In the genomic region with DNA sequence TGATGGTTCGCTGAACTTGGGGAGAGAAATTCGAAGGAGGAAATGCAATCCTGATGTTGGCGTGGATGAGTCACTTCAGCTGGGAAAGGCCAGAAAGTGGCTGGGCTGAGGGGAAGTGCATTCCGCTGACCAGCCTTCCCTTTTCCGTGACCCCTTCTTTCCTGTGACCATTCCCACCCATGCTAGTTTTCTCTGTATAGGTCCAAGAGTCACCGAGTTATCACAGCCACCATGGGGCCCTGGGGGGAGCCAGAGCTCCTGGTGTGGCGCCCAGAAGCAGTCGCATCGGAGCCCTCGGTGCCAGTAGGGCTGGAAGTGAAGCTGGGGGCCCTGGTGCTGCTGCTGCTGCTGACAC, we compare ENCODE assay signal across 8 mouse cellular contexts. TPM values are rescaled to one million over a fixed set of nuclear protein-coding genes. Genes with fewer than 3 reads are reported as not detected.
DNase-seq lines count a peak whose midpoint lies in the region; ATAC-seq and TF ChIP-seq lines count a peak whose summit lies in the region.

No protein-coding gene starts in this region.

- peak; percentile 55 for DNase-seq in embryo, embryonic 10 days (ENCODE audit: low spot score)
- no peak for DNase-seq in embryo, embryonic 9.5 days (ENCODE audit: extremely low spot score)
- DNase-seq in Muller cell, postnatal 12 days (ENCODE audit: inconsistent ontology term): peak; percentile 60
- DNase-seq in forebrain, embryonic 11.5 days (ENCODE audit: low spot score): no peak
- DNase-seq in hindbrain, embryonic 14.5 days (ENCODE audit: low spot score): no peak
- DNase-seq in lung, adult 2 months: no peak
- no peak for DNase-seq in left cerebral cortex, postnatal 36 days (ENCODE audit: low spot score in 2 of 2)

- no peaks in the 10 kb centered on the region for H3K9me3 ChIP-seq in forebrain, embryonic 11.5 days (ENCODE audit: control insufficient read depth, low read length)
- H3K9me3 ChIP-seq in hindbrain, embryonic 14.5 days (ENCODE audit: control insufficient read depth, low read length): no peaks in the 10 kb centered on the region

- no peak for TF ChIP-seq CTCF in lung, adult 2 months (IDR thresholded peaks at IDR 0.05; ENCODE audit: insufficient read depth, low read length)
- no peak for TF ChIP-seq CTCF in small intestine, adult 2 months (IDR thresholded peaks at IDR 0.05; ENCODE audit: extremely low read depth, insufficient read length, insufficient replicate concordance, low read depth, low read length)

- no peak for ATAC-seq in forebrain, embryonic 11.5 days (replicated peaks; ENCODE audit: low FRiP score)
- no peak for ATAC-seq in hindbrain, embryonic 14.5 days (ENCODE audit: low FRiP score)

- H3K4me1 ChIP-seq in forebrain, embryonic 11.5 days (replicated peaks; ENCODE audit: control insufficient read depth, insufficient read depth, low read length): peaks cover 8% of the 10 kb centered on the region
- peaks cover 10% of the 10 kb centered on the region for H3K4me1 ChIP-seq in hindbrain, embryonic 14.5 days (replicated peaks; ENCODE audit: control insufficient read depth, insufficient read depth, low read length)
- peaks cover 4% of the 10 kb centered on the region; the same call in 1 of the 2 replicates for H3K4me1 ChIP-seq in lung, adult 2 months (ENCODE audit: control insufficient read depth, insufficient read depth, low read length)
- H3K4me1 ChIP-seq in small intestine, adult 2 months (ENCODE audit: control insufficient read depth, insufficient read depth, insufficient read length, low read length): peaks cover 6% of the 10 kb centered on the region; the same call in 1 of the 2 replicates

- intact Hi-C loops in left cerebral cortex, postnatal 36 days (cut with DNase I): loop anchor here (5.0 kb wide), 1 partner anchor 36 kb away; the partner anchor contains the start of genes Rab13 and Rps27

- peak overlapping the region; percentile 96 for H3K4me2 ChIP-seq in forebrain, embryonic 11.5 days (ENCODE audit: low read depth, low read length, severe bottlenecking)
- H3K4me2 ChIP-seq in hindbrain, embryonic 14.5 days (replicated peaks): peak overlapping the region; percentile 68

- H3K36me3 ChIP-seq in forebrain, embryonic 11.5 days (ENCODE audit: control insufficient read depth, insufficient read depth, low read length): no peaks in the 10 kb centered on the region; the same call in 1 of the 2 replicates
- peaks cover 20% of the 10 kb centered on the region for H3K36me3 ChIP-seq in hindbrain, embryonic 14.5 days (replicated peaks; ENCODE audit: control insufficient read depth, insufficient read depth)
- H3K36me3 ChIP-seq in small intestine, adult 2 months (ENCODE audit: control insufficient read depth, insufficient read depth, low read length): peaks cover 18% of the 10 kb centered on the region

- 15% methylated on average over 10 of the region's 10 CpGs for WGBS in forebrain, embryonic 11.5 days
- WGBS in hindbrain, embryonic 14.5 days: 4% methylated on average over 10 of the region's 10 CpGs
- 1% methylated on average over 10 of the region's 10 CpGs for WGBS in lung, adult 2 months
- WGBS in small intestine, adult 2 months: under 1% methylated on average over 10 of the region's 10 CpGs

- no peak for TF ChIP-seq POLR2A in lung, adult 2 months (IDR thresholded peaks at IDR 0.05; ENCODE audit: borderline replicate concordance, extremely low read depth, low read depth, low read length)
- no peak for TF ChIP-seq POLR2A in small intestine, adult 2 months (IDR thresholded peaks at IDR 0.05; ENCODE audit: low read depth, low read length)

- peak overlapping the region; percentile 75 for H3K9ac ChIP-seq in forebrain, embryonic 11.5 days (ENCODE audit: low read length)
- peak overlapping the region; percentile 73 for H3K9ac ChIP-seq in hindbrain, embryonic 14.5 days

- H3K27ac ChIP-seq in forebrain, embryonic 11.5 days (ENCODE audit: low read depth, low read length): no peak overlapping the region
- peak overlapping the region; percentile 70 for H3K27ac ChIP-seq in hindbrain, embryonic 14.5 days
- H3K27ac ChIP-seq in small intestine, adult 2 months (ENCODE audit: insufficient read depth, low read depth, low read length): peak overlapping the region; percentile 89

- H3K27me3 ChIP-seq in forebrain, embryonic 11.5 days (ENCODE audit: control insufficient read depth, insufficient read depth, low read length): no peaks in the 10 kb centered on the region
- H3K27me3 ChIP-seq in hindbrain, embryonic 14.5 days (ENCODE audit: control insufficient read depth, insufficient read depth, low read length): no peaks in the 10 kb centered on the region
- no peaks in the 10 kb centered on the region for H3K27me3 ChIP-seq in small intestine, adult 2 months (ENCODE audit: control insufficient read depth, insufficient read depth, low read length)

- H3K4me3 ChIP-seq in forebrain, embryonic 11.5 days (ENCODE audit: low read depth, low read length): peak overlapping the region; percentile 55
- peak overlapping the region; percentile 57 for H3K4me3 ChIP-seq in hindbrain, embryonic 14.5 days (replicated peaks; ENCODE audit: low read length)
- H3K4me3 ChIP-seq in lung, adult 2 months (replicated peaks; ENCODE audit: extremely low read depth, low read depth, low read length): peak overlapping the region; percentile 92
- H3K4me3 ChIP-seq in small intestine, adult 2 months (ENCODE audit: low read depth, low read length): peak overlapping the region; percentile 79

RNA-seq across cellular contexts. Expression of gene Slc39a1, which starts 0.8 kb away (rescaled TPM):
- 57.5 and 58.5 TPM in 2 replicates for polyA plus RNA-seq in forebrain, embryonic 11.5 days (2014; fragmentation: Nextera tagmentation; extraction: Ambion mirVana)
- 42.9 and 48.0 TPM in 2 replicates for polyA plus RNA-seq in hindbrain, embryonic 14.5 days (2014; fragmentation: Nextera tagmentation; extraction: Ambion mirVana)
- polyA plus RNA-seq in lung, adult 2 months (2012; rRNA removed): 72.8 and 83.7 TPM in 2 replicates
- 46.2 and 72.7 TPM in 2 replicates for polyA plus RNA-seq in small intestine, adult 2 months (2012; rRNA removed)
- total RNA-seq in left cerebral cortex, postnatal 36 days (2021): 10 to 100 TPM; 45.8 to 51.9 TPM

RNA-seq across cellular contexts. Expression of gene Crtc2, which starts 5.2 kb away (rescaled TPM):
- 13.7 and 14.6 TPM in 2 replicates for polyA plus RNA-seq in forebrain, embryonic 11.5 days (2014; fragmentation: Nextera tagmentation; extraction: Ambion mirVana)
- 10.1 and 10.5 TPM in 2 replicates for polyA plus RNA-seq in hindbrain, embryonic 14.5 days (2014; fragmentation: Nextera tagmentation; extraction: Ambion mirVana)
- 60.2 and 77.4 TPM in 2 replicates for polyA plus RNA-seq in lung, adult 2 months (2012; rRNA removed)
- polyA plus RNA-seq in small intestine, adult 2 months (2012; rRNA removed): 31.4 and 57.0 TPM in 2 replicates
- total RNA-seq in left cerebral cortex, postnatal 36 days (2021): 10 to 100 TPM; 34.1 to 38.1 TPM

RNA-seq across cellular contexts. Expression of gene Creb3l4, which starts 5.4 kb away (rescaled TPM):
- polyA plus RNA-seq in forebrain, embryonic 11.5 days (2014; fragmentation: Nextera tagmentation; extraction: Ambion mirVana): 6.0 and 6.2 TPM in 2 replicates
- 1.8 and 1.9 TPM in 2 replicates for polyA plus RNA-seq in hindbrain, embryonic 14.5 days (2014; fragmentation: Nextera tagmentation; extraction: Ambion mirVana)
- polyA plus RNA-seq in lung, adult 2 months (2012; rRNA removed): 2.0 TPM in 2 replicates
- 6.6 and 7.0 TPM in 2 replicates for polyA plus RNA-seq in small intestine, adult 2 months (2012; rRNA removed)
- total RNA-seq in left cerebral cortex, postnatal 36 days (2021): not detected

RNA-seq across cellular contexts. Expression of gene Dennd4b, which starts 16.3 kb away (rescaled TPM):
- polyA plus RNA-seq in forebrain, embryonic 11.5 days (2014; fragmentation: Nextera tagmentation; extraction: Ambion mirVana): 6.8 and 7.0 TPM in 2 replicates
- polyA plus RNA-seq in hindbrain, embryonic 14.5 days (2014; fragmentation: Nextera tagmentation; extraction: Ambion mirVana): 7.1 and 8.9 TPM in 2 replicates
- polyA plus RNA-seq in lung, adult 2 months (2012; rRNA removed): 37.5 and 39.6 TPM in 2 replicates
- 10.7 and 14.1 TPM in 2 replicates for polyA plus RNA-seq in small intestine, adult 2 months (2012; rRNA removed)
- total RNA-seq in left cerebral cortex, postnatal 36 days (2021): 10 to 100 TPM; 34.8 to 39.8 TPM

RNA-seq across cellular contexts. Expression of gene Jtb, which starts 17.3 kb away (rescaled TPM):
- 103 and 110 TPM in 2 replicates for polyA plus RNA-seq in forebrain, embryonic 11.5 days (2014; fragmentation: Nextera tagmentation; extraction: Ambion mirVana)
- 102 and 103 TPM in 2 replicates for polyA plus RNA-seq in hindbrain, embryonic 14.5 days (2014; fragmentation: Nextera tagmentation; extraction: Ambion mirVana)
- polyA plus RNA-seq in lung, adult 2 months (2012; rRNA removed): 49.4 and 66.3 TPM in 2 replicates
- 70.7 and 84.2 TPM in 2 replicates for polyA plus RNA-seq in small intestine, adult 2 months (2012; rRNA removed)
- total RNA-seq in left cerebral cortex, postnatal 36 days (2021): 10 to 100 TPM; 45.0 to 45.3 TPM

Comparison
In these comparisons a context has a peak if more than half of its experiments do, and no peak if none do; other contexts are left out.
1. DNase-seq: peak in embryo, embryonic 10 days (single experiment) and Muller cell, postnatal 12 days (single experiment); none in embryo, embryonic 9.5 days (single experiment), forebrain, embryonic 11.5 days (single experiment), hindbrain, embryonic 14.5 days (single experiment), lung, adult 2 months (single experiment) and left cerebral cortex, postnatal 36 days (0 of 2).
2. Peak in every context shown above with its lines, with median percentiles within 50 percentile points of each other: H3K4me3 ChIP-seq.